Mouse (Mus musculus) MEL (cell line): ENCODE results near the gene Sass6.

Experiments used
- CTCF ChIP-seq, 3 experiments: IDR thresholded peaks in 2 of 3; conservative IDR thresholded peaks in 1 of 3; 2 replicates each; pipeline ENCODE4 v1.5.1; 2011 to 2012; ENCODE audit warnings: low read length in 3 of 3, low read depth in 2 of 3, mild to moderate bottlenecking in 2 of 3, improper control_type of control experiment in 1 of 3, inconsistent platforms in 1 of 3, mixed read lengths in 1 of 3, moderate library complexity in 1 of 3; ENCODE audit not compliant: control insufficient read depth in 1 of 3, insufficient read depth in 1 of 3, poor library complexity in 1 of 3, severe bottlenecking in 1 of 3
- EP300 ChIP-seq, 2 experiments: IDR thresholded peaks; 2 replicates each; pipeline ENCODE4 v1.6.1; 2011; ENCODE audit warnings: improper control_type of control experiment in 2 of 2, low read length in 2 of 2, low read depth in 1 of 2, mild to moderate bottlenecking in 1 of 2
- GABPA ChIP-seq: IDR thresholded peaks from 2 replicates; pipeline ENCODE4 v1.6.1; 2012; ENCODE audit warnings: low read depth, mild to moderate bottlenecking, inconsistent platforms, low read length, improper control_type of control experiment, moderate library complexity
- GATA1 ChIP-seq: IDR thresholded peaks from 2 replicates; pipeline ENCODE4 v1.6.1; 2011; ENCODE audit warnings: low read depth, low read length, improper control_type of control experiment
- JUND ChIP-seq: IDR thresholded peaks from 2 replicates; pipeline ENCODE4 v1.6.1; 2011; ENCODE audit warnings: low read depth, mild to moderate bottlenecking, improper control_type of control experiment, low read length
- MAX ChIP-seq: IDR thresholded peaks from 2 replicates; pipeline ENCODE4 v1.6.1; 2011; ENCODE audit warnings: low read length, improper control_type of control experiment
- MXI1 ChIP-seq: IDR thresholded peaks from 2 replicates; pipeline ENCODE4 v1.6.1; 2011; ENCODE audit warnings: mild to moderate bottlenecking, low read depth, low read length, improper control_type of control experiment
- MYB ChIP-seq: IDR thresholded peaks from 2 replicates; pipeline ENCODE4 v1.6.1; 2011; ENCODE audit warnings: mild to moderate bottlenecking, low read depth, low read length, improper control_type of control experiment
- POLR2A ChIP-seq, 2 experiments: IDR thresholded peaks; 2 replicates each; pipeline ENCODE4 v1.6.1; 2011 to 2012; ENCODE audit warnings: low read length in 2 of 2, mild to moderate bottlenecking in 2 of 2, control low read depth in 1 of 2, improper control_type of control experiment in 1 of 2, low read depth in 1 of 2, moderate library complexity in 1 of 2; ENCODE audit not compliant: control insufficient read depth in 1 of 2, insufficient read depth in 1 of 2, poor library complexity in 1 of 2
- POLR2AphosphoS2 ChIP-seq: IDR thresholded peaks from 2 replicates; pipeline ENCODE4 v1.6.1; 2011; ENCODE audit warnings: low read length, improper control_type of control experiment
- TBP ChIP-seq: IDR thresholded peaks from 2 replicates; pipeline ENCODE4 v1.8.0; 2011; ENCODE audit warnings: low read depth, low read length, improper control_type of control experiment
- UBTF ChIP-seq: IDR thresholded peaks from 2 replicates; pipeline ENCODE4 v1.6.1; 2012; ENCODE audit warnings: low read depth, mild to moderate bottlenecking, inconsistent platforms, low read length, improper control_type of control experiment, moderate library complexity, borderline replicate concordance; ENCODE audit not compliant: insufficient read depth
- USF1 ChIP-seq: IDR thresholded peaks from 2 replicates; pipeline ENCODE4 v1.6.1; 2014; ENCODE audit warnings: low read depth, mild to moderate bottlenecking, inconsistent platforms, low read length, improper control_type of control experiment, moderate library complexity

GRCm38 (mm10) chr3:116656184-116656965 lies 61.6 kb downstream of the Sass6 start:
- TF ChIP-seq POLR2A (IDR thresholded peaks at IDR 0.05; ENCODE audit: control insufficient read depth in 1 of 2, insufficient read depth in 1 of 2, low read depth in 1 of 2, low read length in 2 of 2, poor library complexity in 1 of 2) = no peak
- TF ChIP-seq CTCF (IDR thresholded peaks at IDR 0.05 in 2 of 3, conservative IDR thresholded peaks at IDR 0.05 in 1 of 3; ENCODE audit: control insufficient read depth in 1 of 3, insufficient read depth in 1 of 3, low read depth in 2 of 3, low read length in 3 of 3, poor library complexity in 1 of 3, severe bottlenecking in 1 of 3) = no peak
- no peak for TF ChIP-seq POLR2AphosphoS2
- no peak for TF ChIP-seq USF1
- TF ChIP-seq JUND = no peak
- TF ChIP-seq MAX = no peak
- TF ChIP-seq UBTF = no peak
- no peak for TF ChIP-seq EP300 (IDR thresholded peaks at IDR 0.05; ENCODE audit: low read depth in 1 of 2, low read length in 2 of 2)
- TF ChIP-seq MXI1 = no peak
- no peak for TF ChIP-seq GABPA
- TF ChIP-seq GATA1 = no peak
- TF ChIP-seq MYB = no peak
- TF ChIP-seq TBP = no peak
